Mouse (Mus musculus) olfactory bulb, adult 2 months (tissue): ENCODE measurements around the gene Capn5.

ENCODE experiments used
- CTCF ChIP-seq: fragments of 200-500 bp; IDR thresholded peaks from 2 replicates; pipeline ENCODE4 v1.5.1; 2012; ENCODE audit warnings: low read depth, mild to moderate bottlenecking, low read length, moderate library complexity; ENCODE audit not compliant: insufficient read depth
- POLR2A ChIP-seq: fragments of 200-500 bp; IDR thresholded peaks from 2 replicates; pipeline ENCODE4 v1.6.1; 2012; ENCODE audit warnings: mild to moderate bottlenecking, low read depth, low read length, moderate library complexity; ENCODE audit not compliant: insufficient read depth

GRCm38 (mm10) chr7:98109771-98110170 lies 68.3 kb downstream of the Capn5 start:
- TF ChIP-seq POLR2A (no peak), CTCF (no peak)
